Mouse (Mus musculus) CD8-positive naive resting alpha-beta T cell, adult 57 days (primary cell): ENCODE results near the gene Limd2. TPM values are rescaled to one million over a fixed set of nuclear protein-coding genes. Genes with fewer than 3 reads are reported as not detected.

ENCODE experiments used
- total RNA-seq: library from RNA; stranded (reverse); gene quantifications from one replicate; pipeline ENCODE4 v1.2.4, GENCODE M21; 2023

Limd2 gene
- 807 TPM for total RNA-seq

DNA sequence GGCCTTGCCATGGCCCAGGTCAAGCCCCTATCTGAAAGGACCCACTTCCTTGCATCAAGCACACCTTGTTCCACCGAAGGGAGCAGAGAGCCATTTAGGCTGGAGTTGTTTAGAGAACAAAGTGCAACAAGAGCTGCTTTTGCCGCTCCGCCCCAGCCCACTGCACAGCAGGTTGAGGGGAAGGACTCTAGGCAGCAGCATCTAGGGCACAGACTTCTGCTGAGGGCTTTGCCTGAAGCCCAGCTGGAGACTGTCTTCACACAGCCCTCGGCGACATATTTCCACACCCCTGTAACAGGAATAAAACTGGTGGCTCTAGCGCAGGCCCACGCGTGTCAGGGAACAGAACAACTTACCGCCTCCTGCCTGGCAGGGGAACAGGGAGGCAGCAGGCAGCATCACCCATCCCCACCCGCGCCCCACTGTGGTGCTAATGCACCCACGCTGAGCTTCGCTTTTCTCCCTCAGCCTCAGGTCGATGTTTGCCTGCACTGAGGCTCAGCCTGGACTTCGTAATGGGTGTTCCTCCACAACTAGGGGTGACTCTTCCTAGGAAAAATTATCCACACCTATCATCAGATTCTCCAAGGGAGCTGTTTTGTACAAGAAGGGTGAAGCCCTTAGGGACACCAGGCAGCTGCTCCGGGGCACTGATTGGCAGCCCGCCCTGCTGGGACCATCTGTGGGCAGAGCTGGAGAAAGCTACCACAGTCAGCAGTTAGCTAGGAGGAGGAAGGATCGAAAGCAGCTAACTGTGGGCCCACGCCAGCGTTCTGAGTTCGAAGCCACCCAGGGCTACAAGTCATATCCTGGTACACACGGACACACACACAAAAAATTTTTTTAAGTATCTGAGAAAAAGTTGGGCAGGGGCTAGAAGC is at the start of gene Limd2, which contains the start of gene Gm10840:
Gene Limd2 (minus strand): TSS at position 20 of the 881 bp plus-strand sequence.
Gene Gm10840 (plus strand): TSS at position 10 of the 881 bp plus-strand sequence.

GRCm38 (mm10) chr11:106202123-106202465 is 41.4 kb upstream of the Limd2 start, which contains the start of gene Strada:
TSS of gene Strada (minus strand) at chr11:106202168.

Other genes with a start within 250 kb of the Limd2 start
- gene Cyb561, start 207.5 kb downstream of the Limd2 start, total RNA-seq, result not detected
- 0.77 TPM for gene Ace, start 192.9 kb downstream of the Limd2 start, total RNA-seq
- gene Ace3, start 166.2 kb downstream of the Limd2 start, total RNA-seq, result not detected
- 0.31 TPM for gene Kcnh6, start 152.7 kb downstream of the Limd2 start, total RNA-seq
- gene Dcaf7, start 124.0 kb downstream of the Limd2 start, total RNA-seq, result 66.9 TPM
- 10.0 TPM for gene Taco1, start 94.8 kb downstream of the Limd2 start, total RNA-seq
- 158 TPM for gene Map3k3, start 76.2 kb downstream of the Limd2 start, total RNA-seq
- 9.2 TPM for gene Gm10840, start within 50 bp of the Limd2 start, total RNA-seq
- gene Strada, start 41.3 kb upstream of the Limd2 start, total RNA-seq, result 32.0 TPM
- gene Ccdc47, start 55.5 kb upstream of the Limd2 start, total RNA-seq, result 39.7 TPM
- 84.4 TPM for gene Ddx42, start 56.1 kb upstream of the Limd2 start, total RNA-seq
- gene Ftsj3, start 95.2 kb upstream of the Limd2 start, total RNA-seq, result 91.9 TPM
- 46.1 TPM for gene Psmc5, start 95.3 kb upstream of the Limd2 start, total RNA-seq
- gene Smarcd2, start 112.1 kb upstream of the Limd2 start, total RNA-seq, result 97.8 TPM
- gene Tcam1, start 115.8 kb upstream of the Limd2 start, total RNA-seq, result not detected
- gene Gh, start 141.0 kb upstream of the Limd2 start, total RNA-seq, result not detected
- 87.3 TPM for gene Cd79b, start 153.9 kb upstream of the Limd2 start, total RNA-seq
- 1.1 TPM for gene Scn4a, start 192.4 kb upstream of the Limd2 start, total RNA-seq
- not detected for gene Prr29, start 204.6 kb upstream of the Limd2 start, total RNA-seq
- 74.2 TPM for gene Icam2, start 227.2 kb upstream of the Limd2 start, total RNA-seq